Mouse (Mus musculus) heart, postnatal 14 days (tissue): ENCODE measurements at regions not wholly inside any gene's neighbourhood (a gene's known extent, or its start where the extent isn't known, plus 50 kb on each side); places are given as distances from the start of the nearest gene placed in this dataset.
A peak's percentile ranks its signal among the peaks of the same experiment; 100 is the strongest.

Experiments used
- DNase-seq, 2 experiments: peaks; one replicate each; pipeline ENCODE4 v3.0.0; 2021 to 2022
- intact Hi-C: fragments of 180-260 bp; cut with DNase I; formaldehyde crosslinking; loops from one replicate; pipeline ENCODE4 v1.15.1; 2025

- DNase-seq = peak in 1 of 2 experiments; percentile 3
- intact Hi-C loops = no loop called here
Measured at GRCm38 (mm10) chr2:144895254-144895653, 71.8 kb downstream of the Scp2d1 start.

- intact Hi-C loops = no loop called here
- no peak for DNase-seq
Measured at GRCm38 (mm10) chr2:144896430-144896829, 73.0 kb downstream of the Scp2d1 start.

- DNase-seq = no peak
- intact Hi-C loops = no loop called here
Measured at GRCm38 (mm10) chr2:144906786-144907185, 83.3 kb downstream of the Scp2d1 start.

GRCm38 (mm10) chr2:144945840-144946239 is 122.4 kb downstream of the Scp2d1 start:
- DNase-seq = peak in 1 of 2 experiments; percentile 2

GRCm38 (mm10) chr2:144946468-144946867 is 123.0 kb downstream of the Scp2d1 start:
- intact Hi-C loops = no loop called here
- no peak for DNase-seq

More at GRCm38 (mm10) chr2:144945840-144946239, 122.4 kb downstream of the Scp2d1 start:
- intact Hi-C loops = no loop called here

GRCm38 (mm10) chr2:144949232-144949631 is 125.8 kb downstream of the Scp2d1 start:
- intact Hi-C loops = no loop called here
- DNase-seq = no peak
